17 mouse cellular contexts compared by ENCODE assay signal in the genomic region with DNA sequence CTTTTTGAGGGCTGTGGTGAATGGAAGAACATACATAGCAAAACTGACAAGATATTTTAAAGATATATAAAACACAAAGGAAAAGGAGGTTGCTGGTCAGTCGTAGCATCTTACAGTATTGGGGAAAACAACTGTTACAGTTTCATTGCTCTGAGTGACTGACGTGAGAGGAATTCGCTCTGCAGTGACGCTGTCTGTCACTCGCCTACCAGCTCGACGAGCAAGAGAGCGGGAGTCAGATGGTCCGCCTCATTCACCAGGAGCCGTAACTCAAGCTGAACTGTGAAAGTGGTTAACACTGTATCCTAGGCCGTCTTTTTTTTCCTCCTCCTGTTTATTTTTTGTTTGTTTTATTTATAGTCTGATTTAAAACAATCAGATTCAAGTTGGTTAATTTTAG.
"Had no signal": no experiment of that assay in that cellular context is flagged by ENCODE, and none has a peak within 500 bp of the region (broad histone marks: within the 10 kb centered on the region; RNA-seq: fewer than 3 reads in every experiment).

No protein-coding gene starts in this region.

- H3K9me3 ChIP-seq: lung, embryonic 15.5 days; megakaryocyte, embryonic 14.5 days; midbrain, embryonic 12.5 days; midbrain, embryonic 15.5 days; neural tube, embryonic 12.5 days; stomach, embryonic 15.5 days had no signal

- H3K9ac ChIP-seq: liver, postnatal 0 days; lung, embryonic 15.5 days; midbrain, embryonic 12.5 days; midbrain, embryonic 15.5 days; neural tube, embryonic 12.5 days; stomach, embryonic 15.5 days had no signal

- ATAC-seq: liver, postnatal 0 days; lung, postnatal 0 days; midbrain, embryonic 15.5 days had no signal

- H3K27me3 ChIP-seq: lung, embryonic 15.5 days; megakaryocyte, embryonic 14.5 days; midbrain, embryonic 12.5 days; midbrain, embryonic 15.5 days; neural tube, embryonic 12.5 days; stomach, embryonic 15.5 days had no signal

- H3K4me3 ChIP-seq: lung, embryonic 15.5 days; megakaryocyte, embryonic 14.5 days; midbrain, embryonic 12.5 days; midbrain, embryonic 15.5 days; neural tube, embryonic 12.5 days; stomach, embryonic 15.5 days had no signal

- H3K36me3 ChIP-seq: midbrain, embryonic 15.5 days; stomach, embryonic 15.5 days had no signal

- H3K4me1 ChIP-seq: lung, embryonic 15.5 days; megakaryocyte, embryonic 14.5 days; midbrain, embryonic 12.5 days; midbrain, embryonic 15.5 days; neural tube, embryonic 12.5 days; stomach, embryonic 15.5 days had no signal

- H3K27ac ChIP-seq: lung, embryonic 15.5 days; macrophage; midbrain, embryonic 12.5 days; midbrain, embryonic 15.5 days; neural tube, embryonic 12.5 days; stomach, embryonic 15.5 days; stomach, postnatal 0 days had no signal

- DNase-seq: liver, postnatal 0 days; lung, adult 2 months; lung, postnatal 14 days; lung, postnatal 36 days; right cerebral cortex, postnatal 14 days; thymus, adult 2 months; thymus, postnatal 25 days; thymus, postnatal 4 days had no signal

- H3K4me2 ChIP-seq: lung, embryonic 15.5 days; midbrain, embryonic 12.5 days; midbrain, embryonic 15.5 days; neural tube, embryonic 12.5 days; stomach, embryonic 15.5 days had no signal
